Mouse (Mus musculus) CH12F3 (cell line): ENCODE data around the gene Aebp2.

ENCODE experiments used
- in situ Hi-C: fragments of 300-500 bp; cut with MboI; formaldehyde crosslinking; loops from 2 replicates; pipeline ENCODE4 v1.14.3; 2020; ENCODE audit warnings: low sequenced_read_pairs

Aebp2 gene

GRCm38 (mm10) chr6:140689617-140690404, 67.3 kb downstream of the Aebp2 start:
- in situ Hi-C loops: no loop called here

- in situ Hi-C loops: no loop called here
These were observed 69.7 kb downstream of the Aebp2 start for GRCm38 (mm10) chr6:140692160-140692559.

DNA sequence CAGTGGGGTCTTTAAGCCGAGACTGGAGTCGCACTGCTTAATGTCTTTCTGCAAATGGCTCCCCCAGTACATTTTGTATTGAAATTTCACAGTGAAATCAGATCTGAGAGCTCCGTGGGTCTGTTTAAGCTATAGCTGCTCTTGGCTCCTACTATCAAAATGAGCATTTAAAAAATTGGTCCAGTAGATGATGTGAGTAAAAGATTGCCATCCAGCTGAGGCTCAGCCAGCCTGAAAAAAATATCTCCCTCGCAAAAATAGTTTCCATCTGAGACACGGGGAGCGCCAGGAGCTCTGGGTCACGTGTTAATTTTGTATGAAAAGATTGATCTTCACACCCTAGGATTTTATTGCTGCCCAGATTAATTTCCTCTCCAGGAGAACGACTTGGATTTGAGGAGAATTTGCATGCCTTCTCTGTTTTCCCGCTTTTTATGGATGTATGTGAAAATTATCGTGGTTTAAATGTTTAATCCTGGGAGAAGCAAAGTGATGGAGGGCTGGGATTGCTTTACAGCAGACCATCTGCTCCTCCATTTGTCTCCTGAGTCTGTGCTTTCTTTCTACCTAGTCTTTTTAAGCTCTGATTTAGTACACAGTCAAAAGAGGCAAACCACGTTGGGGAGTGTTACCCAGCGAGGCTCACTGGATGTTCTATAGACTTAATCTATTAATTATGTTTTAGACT, 73.9 kb downstream of the Aebp2 start:
- in situ Hi-C loops: no loop called here

GRCm38 (mm10) chr6:140697994-140698393, 75.5 kb downstream of the Aebp2 start:
- in situ Hi-C loops: no loop called here

- in situ Hi-C loops: no loop called here
These were observed 76.1 kb downstream of the Aebp2 start for GRCm38 (mm10) chr6:140698596-140698995.

GRCm38 (mm10) chr6:140701259-140701658, 78.8 kb downstream of the Aebp2 start:
- in situ Hi-C loops: no loop called here

GRCm38 (mm10) chr6:140705132-140705531, 82.7 kb downstream of the Aebp2 start:
- in situ Hi-C loops: no loop called here

GRCm38 (mm10) chr6:140706056-140706455, 83.6 kb downstream of the Aebp2 start:
- in situ Hi-C loops: no loop called here

GRCm38 (mm10) chr6:140708059-140708458, 85.6 kb downstream of the Aebp2 start:
- in situ Hi-C loops: no loop called here

GRCm38 (mm10) chr6:140709415-140710107, 87.1 kb downstream of the Aebp2 start:
- in situ Hi-C loops: no loop called here

GRCm38 (mm10) chr6:140712754-140713153, 90.3 kb downstream of the Aebp2 start:
- in situ Hi-C loops: no loop called here

- in situ Hi-C loops: no loop called here
These were observed 92.5 kb downstream of the Aebp2 start for GRCm38 (mm10) chr6:140714905-140715365.

DNA sequence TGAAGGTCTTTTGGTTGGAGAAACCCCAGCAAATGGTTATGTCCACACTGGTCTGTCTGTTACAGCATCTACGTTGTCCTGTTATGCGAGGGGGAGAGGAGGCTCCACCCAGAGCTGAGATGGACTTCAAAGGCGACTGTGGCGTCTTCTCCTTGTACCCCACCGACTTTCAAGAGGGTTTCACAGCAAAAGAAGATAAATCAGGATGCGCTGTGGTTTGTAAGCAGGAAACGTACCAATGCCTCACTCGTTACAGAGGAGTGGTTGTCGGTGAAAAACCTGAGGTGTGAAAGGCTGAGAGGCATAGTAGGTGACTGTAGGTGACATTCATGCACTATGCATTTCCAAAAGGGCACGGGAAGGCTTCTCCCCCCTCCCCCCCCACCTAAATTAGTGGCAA, 99.6 kb downstream of the Aebp2 start:
- in situ Hi-C loops: no loop called here
